10 mouse cellular contexts compared by ENCODE assay signal in the genomic region with DNA sequence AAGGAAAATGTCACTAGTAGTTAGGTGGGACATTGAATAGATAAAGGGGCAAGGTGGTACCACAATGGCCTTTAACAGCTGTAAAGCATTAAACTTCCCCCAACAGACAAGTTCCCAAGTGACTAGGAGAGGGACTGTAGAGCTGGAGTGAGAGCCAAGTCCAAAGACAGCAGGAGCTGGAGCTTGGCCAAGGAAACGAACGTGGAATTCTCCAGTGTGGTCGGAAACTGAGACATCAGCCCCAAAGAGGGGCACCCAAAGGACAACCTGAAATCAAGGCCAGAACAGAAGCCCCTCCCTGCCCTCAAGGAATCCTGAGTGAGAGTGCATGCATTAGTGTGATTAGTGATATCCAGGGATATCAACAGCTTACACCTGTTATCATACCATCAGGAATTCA. TPM values are rescaled to one million over a fixed set of nuclear protein-coding genes. Genes with fewer than 3 reads are reported as not detected.
DNase-seq lines count a peak whose midpoint lies in the region; ATAC-seq lines count a peak whose summit lies in the region.
"Had no signal": no experiment of that assay in that cellular context is flagged by ENCODE, and none has a peak within 500 bp of the region (broad histone marks: within the 10 kb centered on the region; RNA-seq: fewer than 3 reads in every experiment).

No protein-coding gene starts in this region.

- no peaks in the 10 kb centered on the region for H3K27me3 ChIP-seq in hindbrain, embryonic 15.5 days
- no peaks in the 10 kb centered on the region for H3K27me3 ChIP-seq in hindbrain, embryonic 12.5 days
- no peaks in the 10 kb centered on the region for H3K27me3 ChIP-seq in heart, embryonic 13.5 days (replicated peaks)
- H3K27me3 ChIP-seq: limb, embryonic 15.5 days had no signal

- peaks cover 49% of the 10 kb centered on the region for H3K4me1 ChIP-seq in hindbrain, embryonic 15.5 days (replicated peaks)
- peaks cover 41% of the 10 kb centered on the region for H3K4me1 ChIP-seq in hindbrain, embryonic 12.5 days
- peaks cover 50% of the 10 kb centered on the region for H3K4me1 ChIP-seq in heart, embryonic 13.5 days

- no peak for ATAC-seq in hindbrain, embryonic 15.5 days (ENCODE audit: low FRiP score, low read depth)
- ATAC-seq in hindbrain, embryonic 12.5 days (ENCODE audit: low FRiP score), result no peak
- no peak for ATAC-seq in heart, embryonic 13.5 days (ENCODE audit: extremely low read depth, insufficient number of reproducible peaks, low FRiP score, low TSS enrichment)

- DNase-seq in adipocyte (ENCODE audit: low spot score), result peak; percentile 16
- peak; percentile 63 to 77 for DNase-seq in kidney, postnatal 25 days
- no peak for DNase-seq in cerebellum, adult 8-10 months
- no peak for DNase-seq in gastrocnemius, postnatal 36 days
- DNase-seq in testis, postnatal 14 days (ENCODE audit: low spot score), result no peak

- intact Hi-C loops in gastrocnemius, postnatal 36 days (cut with DNase I), result loop anchor here (5.0 kb wide), 1 partner anchor 37 kb away; no protein-coding TSS in a partner anchor

- H3K36me3 ChIP-seq in hindbrain, embryonic 15.5 days, result no peaks in the 10 kb centered on the region
- no peaks in the 10 kb centered on the region for H3K36me3 ChIP-seq in hindbrain, embryonic 12.5 days
- H3K36me3 ChIP-seq in heart, embryonic 13.5 days, result no peaks in the 10 kb centered on the region
- H3K36me3 ChIP-seq: limb, embryonic 15.5 days had no signal

- H3K9ac ChIP-seq in hindbrain, embryonic 15.5 days, result no peak overlapping the region
- no peak overlapping the region; the same call in 1 of the 2 replicates for H3K9ac ChIP-seq in hindbrain, embryonic 12.5 days
- 0 out of 2 replicates have a peak overlapping the region, but pooled peaks have one; percentile 69 for H3K9ac ChIP-seq in heart, embryonic 13.5 days
- H3K9ac ChIP-seq: limb, embryonic 15.5 days had no signal

- H3K27ac ChIP-seq in hindbrain, embryonic 15.5 days (replicated peaks), result no peak overlapping the region
- no peak overlapping the region for H3K27ac ChIP-seq in hindbrain, embryonic 12.5 days
- peak overlapping the region; percentile 60 for H3K27ac ChIP-seq in heart, embryonic 13.5 days (replicated peaks)

- 31% methylated on average over 3 of the region's 3 CpGs for WGBS in hindbrain, embryonic 15.5 days
- 56% methylated on average over 3 of the region's 3 CpGs for WGBS in hindbrain, embryonic 12.5 days
- WGBS in heart, embryonic 13.5 days, result 13% methylated on average over 3 of the region's 3 CpGs

- 0 out of 2 replicates have a peak overlapping the region, but pooled peaks have one; percentile 0 for H3K4me3 ChIP-seq in hindbrain, embryonic 15.5 days
- no peak overlapping the region for H3K4me3 ChIP-seq in hindbrain, embryonic 12.5 days
- peak overlapping the region; percentile 32 for H3K4me3 ChIP-seq in heart, embryonic 13.5 days
- H3K4me3 ChIP-seq: limb, embryonic 15.5 days had no signal

- H3K9me3 ChIP-seq in hindbrain, embryonic 15.5 days, result no peaks in the 10 kb centered on the region
- no peaks in the 10 kb centered on the region for H3K9me3 ChIP-seq in hindbrain, embryonic 12.5 days (replicated peaks)
- H3K9me3 ChIP-seq in heart, embryonic 13.5 days, result no peaks in the 10 kb centered on the region
- H3K9me3 ChIP-seq: G1E; limb, embryonic 15.5 days had no signal

- H3K4me2 ChIP-seq in hindbrain, embryonic 15.5 days, result peak overlapping the region; percentile 35
- H3K4me2 ChIP-seq in hindbrain, embryonic 12.5 days (replicated peaks), result no peak overlapping the region
- peak overlapping the region; percentile 83 for H3K4me2 ChIP-seq in heart, embryonic 13.5 days

RNA-seq across cellular contexts. Expression of a gene that starts 3.9 kb away (rescaled TPM):
- 90.5 and 93.8 TPM in 2 replicates for polyA plus RNA-seq in hindbrain, embryonic 15.5 days (2015; fragmentation: Nextera tagmentation; extraction: Ambion mirVana)
- 110 and 111 TPM in 2 replicates for polyA plus RNA-seq in hindbrain, embryonic 12.5 days (2016; fragmentation: Nextera tagmentation; extraction: Ambion mirVana)
- polyA plus RNA-seq in heart, embryonic 13.5 days (2015; fragmentation: Nextera tagmentation; extraction: Ambion mirVana), result 74.6 and 83.1 TPM in 2 replicates
- 100 to 1,000 TPM; 121 to 158 TPM for total RNA-seq in gastrocnemius, postnatal 36 days (2021)

RNA-seq across cellular contexts. Expression of a gene that starts 30.2 kb away (rescaled TPM):
- not detected in 2 replicates for polyA plus RNA-seq in hindbrain, embryonic 15.5 days (2015; fragmentation: Nextera tagmentation; extraction: Ambion mirVana)
- not detected in 2 replicates for polyA plus RNA-seq in hindbrain, embryonic 12.5 days (2016; fragmentation: Nextera tagmentation; extraction: Ambion mirVana)
- not detected in 2 replicates for polyA plus RNA-seq in heart, embryonic 13.5 days (2015; fragmentation: Nextera tagmentation; extraction: Ambion mirVana)
- total RNA-seq in gastrocnemius, postnatal 36 days (2021), result not detected
- total RNA-seq: G1E had no signal
- polyA plus RNA-seq: G1E; limb, embryonic 15.5 days had no signal

RNA-seq across cellular contexts. Expression of a gene that starts 33.4 kb away (rescaled TPM):
- polyA plus RNA-seq in hindbrain, embryonic 15.5 days (2015; fragmentation: Nextera tagmentation; extraction: Ambion mirVana), result 11.7 and 11.8 TPM in 2 replicates
- 13.0 and 13.5 TPM in 2 replicates for polyA plus RNA-seq in hindbrain, embryonic 12.5 days (2016; fragmentation: Nextera tagmentation; extraction: Ambion mirVana)
- 20.0 and 22.8 TPM in 2 replicates for polyA plus RNA-seq in heart, embryonic 13.5 days (2015; fragmentation: Nextera tagmentation; extraction: Ambion mirVana)
- 10 to 100 TPM; 10.8 to 13.5 TPM for total RNA-seq in gastrocnemius, postnatal 36 days (2021)
- polyA plus RNA-seq: G1E had no signal

RNA-seq across cellular contexts. Expression of a gene that starts 36.1 kb away (rescaled TPM):
- polyA plus RNA-seq in hindbrain, embryonic 15.5 days (2015; fragmentation: Nextera tagmentation; extraction: Ambion mirVana), result 44.7 and 49.8 TPM in 2 replicates
- 43.2 and 44.6 TPM in 2 replicates for polyA plus RNA-seq in hindbrain, embryonic 12.5 days (2016; fragmentation: Nextera tagmentation; extraction: Ambion mirVana)
- polyA plus RNA-seq in heart, embryonic 13.5 days (2015; fragmentation: Nextera tagmentation; extraction: Ambion mirVana), result 36.4 and 43.7 TPM in 2 replicates
- total RNA-seq in gastrocnemius, postnatal 36 days (2021), result 10 to 100 TPM; 16.2 to 16.3 TPM

Comparison
In these comparisons a context has a peak if more than half of its experiments do, and no peak if none do; other contexts are left out.
1. DNase-seq: peak in adipocyte (single experiment) and kidney, postnatal 25 days (2 of 2); none in cerebellum, adult 8-10 months (single experiment), gastrocnemius, postnatal 36 days (0 of 2) and testis, postnatal 14 days (single experiment).